Mouse (Mus musculus): ENCODE measurements at regions not wholly inside any gene's neighbourhood (a gene's known extent, or its start where the extent isn't known, plus 50 kb on each side); places are given as distances from the start of the nearest gene placed in this dataset.
"Not testable (repeated sequence)": the region's sequence is repeated elsewhere in the genome, so short reads cannot be mapped to it uniquely, and the experiment has no call there.

- no peak for DNase-seq (ENCODE audit: low spot score in 2 of 2)
Observed at GRCm38 (mm10) chr3:36387431-36387830, 88.3 kb downstream of the Anxa5 start.

- no peak for DNase-seq (ENCODE audit: low spot score in 2 of 2)
Observed at GRCm38 (mm10) chr3:36383438-36383945, 92.2 kb downstream of the Anxa5 start.

- DNase-seq (ENCODE audit: low spot score in 2 of 2) = no peak
Observed at GRCm38 (mm10) chr3:36381621-36382193, 94.0 kb downstream of the Anxa5 start.

- no peak for DNase-seq (ENCODE audit: low spot score in 2 of 2)
Observed at GRCm38 (mm10) chr3:36375722-36376121, 100.0 kb downstream of the Anxa5 start.

GRCm38 (mm10) chr3:36374939-36375338 lies 100.8 kb downstream of the Anxa5 start:
- no peak for DNase-seq (ENCODE audit: low spot score in 2 of 2)

GRCm38 (mm10) chr3:36360933-36361332 lies 114.8 kb downstream of the Anxa5 start:
- DNase-seq (ENCODE audit: low spot score in 2 of 2) = no peak

GRCm38 (mm10) chr3:36354201-36354600 lies 121.5 kb downstream of the Anxa5 start:
- not testable (repeated sequence) for DNase-seq (ENCODE audit: low spot score in 2 of 2)

GRCm38 (mm10) chr3:36352032-36352742 lies 123.5 kb downstream of the Anxa5 start:
- DNase-seq (ENCODE audit: low spot score in 2 of 2) = no peak

GRCm38 (mm10) chr3:36349073-36349472 lies 126.6 kb downstream of the Anxa5 start:
- no peak for DNase-seq (ENCODE audit: low spot score in 2 of 2)

- no peak for DNase-seq (ENCODE audit: low spot score in 2 of 2)
Observed at GRCm38 (mm10) chr3:36340889-36341533, 118.9 kb upstream of the Qrfpr start.

GRCm38 (mm10) chr3:36339656-36340055 lies 117.5 kb upstream of the Qrfpr start:
- no peak for DNase-seq (ENCODE audit: low spot score in 2 of 2)

- DNase-seq (ENCODE audit: low spot score in 2 of 2) = no peak
Observed at GRCm38 (mm10) chr3:36334279-36334678, 112.2 kb upstream of the Qrfpr start.

GRCm38 (mm10) chr3:36332016-36332415 lies 109.9 kb upstream of the Qrfpr start:
- DNase-seq (ENCODE audit: low spot score in 2 of 2) = no peak

- DNase-seq (ENCODE audit: low spot score in 2 of 2) = peak in 1 of 2 experiments; percentile 22
Observed at GRCm38 (mm10) chr3:36330656-36331055, 108.5 kb upstream of the Qrfpr start.

GRCm38 (mm10) chr3:36329631-36330030 lies 107.5 kb upstream of the Qrfpr start:
- DNase-seq (ENCODE audit: low spot score in 2 of 2) = no peak

- DNase-seq (ENCODE audit: low spot score in 2 of 2) = no peak
Observed at GRCm38 (mm10) chr3:36328927-36329326, 106.8 kb upstream of the Qrfpr start.

- no peak for DNase-seq (ENCODE audit: low spot score in 2 of 2)
Observed at GRCm38 (mm10) chr3:36318635-36319034, 96.5 kb upstream of the Qrfpr start.

- DNase-seq (ENCODE audit: low spot score in 2 of 2) = no peak
Observed at GRCm38 (mm10) chr3:36311337-36311736, 89.2 kb upstream of the Qrfpr start.

- DNase-seq (ENCODE audit: low spot score in 2 of 2) = no peak
Observed at GRCm38 (mm10) chr3:36310642-36311267, 88.6 kb upstream of the Qrfpr start.

GRCm38 (mm10) chr3:36296792-36297191 lies 74.7 kb upstream of the Qrfpr start:
- DNase-seq (ENCODE audit: low spot score in 2 of 2) = no peak

GRCm38 (mm10) chr3:36291971-36292370 lies 69.9 kb upstream of the Qrfpr start:
- DNase-seq (ENCODE audit: low spot score in 2 of 2) = no peak

- DNase-seq (ENCODE audit: low spot score in 2 of 2) = no peak
Observed at GRCm38 (mm10) chr3:36284066-36284465, 62.0 kb upstream of the Qrfpr start.
